Mouse (Mus musculus) brain, adult 10 weeks (tissue): ENCODE measurements around the gene Mark1. TPM values are rescaled to one million over a fixed set of nuclear protein-coding genes. Genes with fewer than 3 reads are reported as not detected.

Source experiments
- polyA plus RNA-seq: library from polyadenylated mRNA; stranded (reverse); fragments of 350-450 nt; fragmentation: Illumina TruSeq; extraction: RNeasy Lipid Tissue Mini Kit (QIAGEN cat#74804); gene quantifications from one replicate; pipeline ENCODE4 v1.2.3, GENCODE M21; 2015; ENCODE audit warnings: low read depth, low replicate concordance

The Mark1 gene
- 53.9 TPM for polyA plus RNA-seq

DNA sequence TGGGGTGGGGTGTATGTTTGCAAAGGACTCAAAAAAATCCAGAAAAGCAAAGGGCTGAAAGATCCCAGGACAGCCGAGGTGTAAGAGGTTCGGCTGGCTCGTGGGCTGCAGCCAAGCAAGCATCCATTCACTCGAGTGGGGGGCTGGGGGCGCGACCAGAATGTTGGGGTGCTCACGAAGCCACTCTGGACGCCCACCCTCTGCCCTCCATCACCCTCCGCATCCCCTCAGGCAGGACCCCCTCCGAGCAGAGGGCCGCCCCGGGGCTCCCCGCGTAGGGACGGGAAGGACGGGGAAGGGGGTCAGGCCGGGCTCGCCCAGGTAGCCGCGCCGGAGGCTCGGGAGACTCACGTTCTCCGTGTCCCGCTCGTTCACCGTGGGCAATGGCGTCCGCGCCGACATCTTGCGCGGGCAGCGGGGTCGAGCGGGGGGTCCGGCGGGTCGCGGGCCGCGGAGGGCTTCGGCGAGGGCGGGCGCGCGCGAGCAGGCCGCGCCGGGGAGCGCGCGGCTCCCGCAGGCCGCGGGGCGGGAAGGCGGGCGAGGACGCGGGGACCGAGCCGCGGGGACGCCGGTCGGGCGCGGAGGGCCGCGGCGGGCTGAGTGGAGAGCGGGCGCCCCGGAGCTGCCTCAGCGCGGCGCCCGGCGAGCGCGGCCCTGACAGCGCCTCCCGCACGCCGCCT, at the start of gene Mark1:
Gene Mark1, minus strand, starts transcription at position 500 of the 680 bp plus-strand sequence.

DNA sequence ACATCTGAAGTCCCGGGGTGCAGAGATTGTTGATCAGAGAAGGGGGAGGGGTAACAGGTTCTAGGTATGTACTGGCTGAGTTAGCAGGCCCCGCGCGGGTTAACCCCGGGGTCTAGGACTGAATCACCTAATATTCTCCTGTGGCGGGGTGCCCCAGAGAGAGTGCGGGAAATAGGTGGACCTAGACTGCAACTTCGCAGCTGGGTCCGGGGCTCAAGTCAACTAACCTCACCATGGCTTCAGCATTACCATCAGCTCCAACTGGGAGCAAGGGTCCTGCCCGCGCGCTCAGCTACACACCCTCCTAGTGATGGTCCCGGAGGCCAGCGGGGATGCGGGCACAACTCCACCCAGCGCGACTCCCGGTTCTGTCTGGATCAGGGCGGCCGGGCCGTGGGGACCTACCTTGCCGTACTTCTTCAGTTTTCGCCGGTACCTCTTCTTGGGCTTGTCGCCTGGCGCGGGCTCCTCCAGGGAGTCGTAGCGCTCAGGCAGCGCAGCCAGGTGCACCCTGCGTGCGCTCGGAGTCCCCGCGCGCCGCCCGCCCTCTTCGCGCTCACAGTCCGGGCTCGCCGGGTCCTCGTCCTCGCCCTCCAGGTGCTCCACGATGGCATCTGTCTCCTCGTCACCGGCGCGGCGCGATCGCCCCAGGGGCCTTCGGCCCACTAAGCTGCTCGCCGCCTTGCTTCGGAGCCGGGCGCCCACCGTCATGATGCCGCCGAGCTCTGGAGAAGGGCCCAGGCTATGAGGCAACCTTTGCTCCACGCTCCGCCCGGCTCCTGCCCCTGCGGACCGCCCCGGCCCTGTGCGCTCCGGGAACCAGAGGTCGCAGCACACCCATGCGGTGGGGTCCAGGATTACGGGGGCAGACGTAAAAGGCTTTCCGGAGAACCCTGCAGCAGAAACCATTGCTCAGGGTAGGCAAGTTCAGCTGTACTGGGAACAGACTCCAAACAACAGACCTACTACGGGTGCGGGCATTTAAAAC, 116.8 kb downstream of the Mark1 start, which contains the start of gene C130074G19Rik:
Gene C130074G19Rik, minus strand, starts transcription at position 938 of the 988 bp plus-strand sequence.

Other genes with a start within 250 kb of the Mark1 start
- gene Marc1, start 188.3 kb downstream of the Mark1 start, polyA plus RNA-seq, result not detected
- gene Marc2, start 153.1 kb downstream of the Mark1 start, polyA plus RNA-seq, result 127 TPM
- gene C130074G19Rik, start 116.4 kb downstream of the Mark1 start, polyA plus RNA-seq, result 32.1 TPM
- 40.6 TPM for gene Rab3gap2, start 204.5 kb upstream of the Mark1 start, polyA plus RNA-seq